Mouse (Mus musculus) kidney, postnatal 0 days (tissue): Measurements from ENCODE around the gene Gm20388. TPM values are rescaled to one million over a fixed set of nuclear protein-coding genes. Genes with fewer than 3 reads are reported as not detected.

Source experiments
- ATAC-seq: fragments of 200-750 bp; cut with Nextera tagmentation; replicated peaks from 2 replicates; pipeline ENCODE4 v1.8.0; 2017; ENCODE audit warnings: low read depth, moderate number of reproducible peaks, moderate TSS enrichment, moderate library complexity; ENCODE audit not compliant: low FRiP score
- DNase-seq: peaks from one replicate; pipeline ENCODE4 v3.0.0-alpha.2; 2016; ENCODE audit warnings: low spot score
- H3K27ac ChIP-seq: fragments of 300-500 bp; sonication (generic); 2 replicates; pipeline ENCODE4 v1.5.1; 2014; ENCODE audit warnings: mild to moderate bottlenecking
- H3K27me3 ChIP-seq: fragments of 300-500 bp; sonication (generic); 2 replicates; pipeline ENCODE4 v1.6.1; 2014; ENCODE audit warnings: low read length, mixed read lengths; ENCODE audit not compliant: insufficient read depth
- H3K36me3 ChIP-seq: fragments of 300-500 bp; sonication (generic); 2 replicates; pipeline ENCODE4 v1.6.1; 2014; ENCODE audit warnings: low read length, mixed read lengths; ENCODE audit not compliant: insufficient read depth
- H3K4me1 ChIP-seq: fragments of 300-500 bp; sonication (generic); replicated peaks from 2 replicates; pipeline ENCODE4 v1.6.1; 2014; ENCODE audit warnings: antibody characterized with exemption, low read length, mixed read lengths; ENCODE audit not compliant: insufficient read depth
- H3K4me2 ChIP-seq: fragments of 300-500 bp; sonication (generic); 2 replicates; pipeline ENCODE4 v1.6.1; 2014; ENCODE audit warnings: mild to moderate bottlenecking, low read length, moderate library complexity, mixed read lengths
- H3K4me3 ChIP-seq: fragments of 300-500 bp; sonication (generic); replicated peaks from 2 replicates; pipeline ENCODE4 v1.5.1; 2014; ENCODE audit warnings: low read depth, low read length
- H3K9ac ChIP-seq: fragments of 300-500 bp; sonication (generic); 2 replicates; pipeline ENCODE4 v1.6.1; 2014; ENCODE audit warnings: low read depth, low read length
- H3K9me3 ChIP-seq: fragments of 300-500 bp; sonication (generic); replicated peaks from 2 replicates; pipeline ENCODE4 v1.6.1; 2016; ENCODE audit warnings: low read length, inconsistent platforms, mixed read lengths
- CTCF ChIP-seq: IDR thresholded peaks from 2 replicates; pipeline ENCODE4 v1.5.1; 2016; ENCODE audit warnings: antibody characterized with exemption, low read depth, mild to moderate bottlenecking, moderate library complexity
- whole genome bisulfite sequencing: fragments of 180-500 bp; shearing (Covaris S2); extraction: QIAGEN DNeasy Blood & Tissue Kit; methylation state at CpG from one replicate; pipeline ENCODE4 v1.1.7; 2014; 5-methylcytosine and 5-hydroxymethylcytosine counted together
- polyA plus RNA-seq: library from polyadenylated mRNA; unstranded; fragments of >200 nt; fragmentation: Nextera tagmentation; extraction: Ambion mirVana; gene quantifications from 2 replicates; pipeline ENCODE4 v1.2.1, GENCODE M21; 2015

Gm20388 gene
- polyA plus RNA-seq, 1 experiment from 2014 or later: not detected

DNA sequence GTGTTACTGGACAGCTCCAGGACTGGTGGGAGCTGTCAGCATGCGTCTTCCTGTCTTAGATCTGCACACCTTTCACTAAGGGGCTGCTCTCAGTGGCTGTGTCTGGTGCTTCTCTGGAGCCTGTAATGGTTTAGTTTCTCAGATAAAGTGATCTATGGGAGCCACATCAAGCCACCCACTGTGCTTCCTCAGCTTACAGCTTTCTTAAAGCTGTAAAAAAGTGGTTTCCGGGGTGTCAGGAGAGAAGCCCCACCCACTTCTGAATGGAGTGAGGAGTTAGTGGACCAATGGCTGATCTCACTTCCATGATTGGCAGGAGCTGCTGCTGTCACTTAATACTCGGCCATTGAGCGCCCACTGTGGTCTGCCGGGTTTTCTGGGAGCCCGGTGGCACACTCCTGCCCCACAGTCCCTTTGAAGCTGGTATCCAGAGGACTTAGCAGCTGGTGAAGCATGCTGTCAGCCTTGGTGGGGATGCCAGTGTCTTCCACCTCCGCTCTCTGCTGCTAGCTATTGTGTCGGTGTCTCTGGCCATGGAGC lies 35.8 kb downstream of the Gm20388 start:
- WGBS: 68% methylated on average over 8 of the region's 8 CpGs
- H3K4me3 ChIP-seq: no peak overlapping the region
- no peak overlapping the region for H3K27ac ChIP-seq
- no peaks in the 10 kb centered on the region for H3K27me3 ChIP-seq
- no peak overlapping the region for H3K9ac ChIP-seq
- no peaks in the 10 kb centered on the region for H3K9me3 ChIP-seq
- no peak for TF ChIP-seq CTCF
- DNase-seq (no peak), ATAC-seq (no peak)
- no peak overlapping the region for H3K4me2 ChIP-seq
- no peaks in the 10 kb centered on the region for H3K4me1 ChIP-seq
- H3K36me3 ChIP-seq: peaks cover 41% of the 10 kb centered on the region

GRCm38 (mm10) chr8:119947653-119948052 lies 37.0 kb downstream of the Gm20388 start:
- no peak for TF ChIP-seq CTCF
- Histone ChIP-seq H3K9me3 (no peaks in the 10 kb centered on the region), H3K27ac (no peak overlapping the region), H3K36me3 (peaks cover 40% of the 10 kb centered on the region), H3K27me3 (no peaks in the 10 kb centered on the region), H3K4me1 (no peaks in the 10 kb centered on the region), H3K4me2 (no peak overlapping the region), H3K4me3 (no peak overlapping the region), H3K9ac (no peak overlapping the region)
- ATAC-seq: no peak
- WGBS: 72% methylated on average over 19 of the region's 19 CpGs
- DNase-seq: no peak

- Histone ChIP-seq H3K27me3 (no peaks in the 10 kb centered on the region), H3K4me2 (no peak overlapping the region), H3K9ac (no peak overlapping the region), H3K36me3 (peaks cover 47% of the 10 kb centered on the region), H3K27ac (no peak overlapping the region), H3K4me3 (no peak overlapping the region), H3K4me1 (no peaks in the 10 kb centered on the region), H3K9me3 (no peaks in the 10 kb centered on the region)
- 81% methylated on average over 15 of the region's 15 CpGs for WGBS
- ATAC-seq (no peak), DNase-seq (no peak)
- no peak for TF ChIP-seq CTCF
Observed at GRCm38 (mm10) chr8:119948340-119948739, 37.7 kb downstream of the Gm20388 start.

GRCm38 (mm10) chr8:119952282-119952681 lies 41.6 kb downstream of the Gm20388 start:
- H3K4me1 ChIP-seq: no peaks in the 10 kb centered on the region
- 30% methylated on average over 7 of the region's 7 CpGs for WGBS
- no peak for TF ChIP-seq CTCF
- no peak overlapping the region for H3K27ac ChIP-seq
- no peak overlapping the region for H3K4me3 ChIP-seq
- H3K9ac ChIP-seq: no peak overlapping the region
- H3K27me3 ChIP-seq: no peaks in the 10 kb centered on the region
- H3K4me2 ChIP-seq: no peak overlapping the region
- ATAC-seq (0 out of 2 replicates have a peak, but pooled peaks have one; percentile 53), DNase-seq (peak; percentile 71)
- H3K9me3 ChIP-seq: no peaks in the 10 kb centered on the region
- peaks cover 83% of the 10 kb centered on the region for H3K36me3 ChIP-seq

GRCm38 (mm10) chr8:119952747-119953146 lies 42.1 kb downstream of the Gm20388 start:
- H3K27ac ChIP-seq: no peak overlapping the region
- no peak overlapping the region for H3K9ac ChIP-seq
- H3K4me2 ChIP-seq: no peak overlapping the region
- no peaks in the 10 kb centered on the region for H3K9me3 ChIP-seq
- H3K27me3 ChIP-seq: no peaks in the 10 kb centered on the region
- H3K4me1 ChIP-seq: no peaks in the 10 kb centered on the region
- DNase-seq (peak; percentile 28), ATAC-seq (no peak)
- H3K4me3 ChIP-seq: no peak overlapping the region
- TF ChIP-seq CTCF: no peak
- peaks cover 88% of the 10 kb centered on the region for H3K36me3 ChIP-seq
- 51% methylated on average over 5 of the region's 5 CpGs for WGBS

GRCm38 (mm10) chr8:119955333-119955732 lies 44.7 kb downstream of the Gm20388 start:
- ATAC-seq: no peak
- H3K36me3 ChIP-seq: peaks cover 72% of the 10 kb centered on the region
- H3K4me1 ChIP-seq: no peaks in the 10 kb centered on the region
- no peak overlapping the region for H3K4me2 ChIP-seq
- 87% methylated on average over 8 of the region's 8 CpGs for WGBS
- H3K4me3 ChIP-seq: no peak overlapping the region
- H3K27ac ChIP-seq: no peak overlapping the region
- H3K9ac ChIP-seq: no peak overlapping the region
- DNase-seq: no peak
- H3K27me3 ChIP-seq: no peaks in the 10 kb centered on the region
- no peak for TF ChIP-seq CTCF
- no peaks in the 10 kb centered on the region for H3K9me3 ChIP-seq

GRCm38 (mm10) chr8:119958076-119958475 lies 47.4 kb downstream of the Gm20388 start:
- TF ChIP-seq CTCF: no peak
- Histone ChIP-seq H3K9ac (no peak overlapping the region), H3K4me2 (no peak overlapping the region), H3K4me1 (no peaks in the 10 kb centered on the region), H3K36me3 (peaks cover 45% of the 10 kb centered on the region), H3K27ac (no peak overlapping the region), H3K4me3 (no peak overlapping the region), H3K9me3 (no peaks in the 10 kb centered on the region), H3K27me3 (no peaks in the 10 kb centered on the region)
- 0 out of 2 replicates have a peak, but pooled peaks have one; percentile 4 for ATAC-seq
- 94% methylated on average over 10 of the region's 10 CpGs for WGBS
- DNase-seq: no peak
